Mouse (Mus musculus) liver, adult (tissue): ENCODE results near the gene Rpl32.

Experiments
- GATA4 ChIP-seq: IDR thresholded peaks from 2 replicates; pipeline ENCODE4 v1.6.1; 2014; ENCODE audit warnings: mild to moderate bottlenecking, low read length; ENCODE audit not compliant: insufficient replicate concordance

Rpl32 gene

DNA sequence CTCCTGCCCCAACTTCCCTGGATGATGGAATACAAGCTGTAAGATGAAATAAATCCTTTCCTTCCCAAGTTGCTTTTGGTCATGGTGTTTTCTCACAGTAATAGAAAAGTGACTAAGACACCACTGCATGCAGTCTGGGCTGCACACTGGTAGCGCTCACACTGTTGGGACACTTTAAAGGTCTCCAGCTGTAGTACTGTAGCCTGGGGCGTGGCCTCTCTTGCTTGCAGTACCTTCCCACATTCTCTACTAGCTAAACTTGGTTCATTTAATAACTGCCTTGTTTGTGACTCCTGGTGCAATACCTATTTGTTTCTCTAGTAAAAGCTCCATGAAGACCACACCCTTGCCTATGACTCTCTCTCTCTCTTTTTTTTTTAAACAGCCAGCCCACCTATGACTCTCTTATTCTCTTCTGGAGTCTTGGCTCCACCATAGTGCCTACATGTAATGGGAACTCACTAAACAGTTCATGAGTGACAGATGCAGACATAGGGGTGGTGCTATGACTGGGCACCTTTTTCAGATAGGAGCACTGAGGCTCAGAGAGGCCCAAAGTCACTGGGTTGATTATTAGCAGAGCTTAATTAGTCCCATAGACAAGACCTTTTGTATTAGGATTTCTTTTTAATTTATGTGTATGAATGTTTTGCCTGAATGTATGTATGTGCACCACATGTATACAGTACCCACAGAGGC lies 23.8 kb upstream of the Rpl32 start:
- no peak for TF ChIP-seq GATA4

DNA sequence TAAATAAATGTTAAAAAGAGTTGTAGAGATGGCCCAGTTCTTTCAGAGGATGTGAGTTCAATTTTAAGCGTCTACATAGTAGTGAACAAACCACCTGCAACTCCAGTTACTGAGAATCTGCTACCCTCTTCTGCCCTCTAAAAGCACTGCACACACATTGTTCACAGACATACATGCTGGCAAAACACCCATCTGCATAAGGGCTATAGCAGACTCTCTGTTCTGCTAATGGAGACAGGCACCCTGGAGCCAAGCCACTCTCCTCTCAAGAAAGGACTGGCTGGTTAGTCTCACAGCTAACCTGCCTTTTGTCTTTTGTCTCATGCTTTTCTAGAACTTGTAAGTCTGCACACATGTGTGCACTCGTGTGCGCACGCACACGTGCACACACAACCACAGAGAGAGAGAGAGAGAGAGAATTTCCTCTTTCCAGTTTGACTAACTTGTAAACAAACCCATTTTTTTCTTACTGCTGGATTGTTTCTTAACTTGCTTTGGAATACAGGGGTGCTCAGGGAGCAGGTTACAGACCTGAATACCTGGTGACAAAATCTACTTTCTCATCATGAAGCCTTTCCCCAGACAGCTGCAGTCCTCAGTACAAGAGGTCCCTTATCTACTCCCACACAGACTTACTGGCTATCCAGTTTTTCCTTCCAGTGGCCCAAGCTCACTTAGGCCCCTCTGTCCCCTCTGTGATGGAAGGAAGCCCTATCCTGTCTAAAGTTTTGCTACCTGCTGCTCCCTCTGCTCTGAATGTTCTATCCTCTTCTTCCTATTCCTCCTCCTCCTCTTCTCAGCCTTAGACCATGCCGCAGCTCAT lies 22.4 kb upstream of the Rpl32 start:
- TF ChIP-seq GATA4, result no peak

DNA sequence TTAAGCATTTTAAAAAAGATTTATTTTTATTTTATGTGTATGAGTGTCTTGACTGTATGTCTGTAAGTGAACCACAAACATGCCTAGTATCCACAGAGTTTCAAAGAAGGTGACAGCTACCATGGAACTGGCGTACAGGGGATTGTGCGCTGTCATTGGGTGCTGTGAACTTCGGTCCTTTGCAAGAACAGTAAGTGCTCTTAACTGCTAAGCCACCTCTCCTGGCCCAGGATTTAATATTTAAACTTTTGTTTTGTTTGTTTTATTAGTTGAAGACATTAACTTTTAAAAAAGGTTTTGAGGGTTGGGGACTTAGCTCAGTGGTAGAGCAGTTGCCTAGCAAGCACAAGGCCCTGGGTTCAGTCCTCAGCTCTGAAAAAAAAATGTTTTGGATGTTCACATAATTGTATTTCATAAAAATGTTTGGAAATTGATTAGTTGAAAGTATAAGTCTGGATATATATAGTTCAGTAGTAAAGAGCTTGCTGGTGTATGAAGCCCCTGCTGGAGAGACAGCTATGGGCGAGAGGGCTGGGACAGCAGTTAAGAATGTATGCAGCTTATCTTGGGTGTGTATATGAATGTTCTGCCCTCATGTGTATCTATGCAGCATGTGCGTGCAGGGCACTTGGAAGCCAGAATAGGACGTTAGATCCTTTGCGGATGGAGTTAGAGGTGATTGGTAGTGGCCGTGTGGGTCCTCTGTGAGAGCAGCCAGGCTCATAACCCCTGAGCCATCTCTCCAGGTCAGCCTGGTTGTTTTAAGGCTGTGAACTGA lies 12.9 kb upstream of the Rpl32 start:
- no peak for TF ChIP-seq GATA4

DNA sequence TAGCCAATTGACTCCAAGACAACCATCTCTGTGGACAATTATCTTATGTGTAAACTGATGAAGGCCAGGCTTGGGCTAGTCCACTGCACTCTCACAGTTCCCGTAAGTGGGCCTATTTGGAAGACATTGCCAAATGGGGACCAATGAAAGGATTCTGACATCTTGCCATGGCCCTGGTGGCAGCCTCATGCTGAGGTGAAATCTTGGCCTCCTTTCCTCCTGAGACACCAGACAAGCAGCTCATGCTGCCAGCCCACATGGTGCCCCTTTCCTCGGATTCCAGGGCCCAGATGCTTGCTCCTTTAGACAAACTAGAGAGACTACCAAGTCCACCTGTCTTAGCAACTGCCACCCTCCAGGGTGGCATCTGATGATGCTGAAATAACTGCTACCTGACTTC lies 9.6 kb upstream of the Rpl32 start:
- no peak for TF ChIP-seq GATA4

DNA sequence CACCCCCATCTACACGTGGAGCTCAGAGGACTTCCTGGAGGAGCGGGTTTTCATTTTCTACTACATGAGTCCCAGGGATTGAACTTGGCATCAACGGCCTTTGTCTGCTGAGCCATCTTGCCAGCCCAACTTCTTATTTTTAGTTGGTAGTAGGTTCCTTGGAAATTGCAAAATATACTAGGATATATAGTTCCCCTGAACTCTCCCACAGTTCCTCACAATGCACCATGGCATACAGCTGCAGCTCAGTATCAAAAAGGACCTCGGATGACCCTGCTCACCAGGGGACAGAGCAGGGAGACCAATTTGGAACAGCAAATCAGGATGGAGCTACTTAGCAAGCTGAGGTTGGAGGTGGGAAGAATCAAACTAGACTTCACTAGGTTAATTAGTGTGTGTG lies 6.5 kb upstream of the Rpl32 start:
- TF ChIP-seq GATA4, result no peak

DNA sequence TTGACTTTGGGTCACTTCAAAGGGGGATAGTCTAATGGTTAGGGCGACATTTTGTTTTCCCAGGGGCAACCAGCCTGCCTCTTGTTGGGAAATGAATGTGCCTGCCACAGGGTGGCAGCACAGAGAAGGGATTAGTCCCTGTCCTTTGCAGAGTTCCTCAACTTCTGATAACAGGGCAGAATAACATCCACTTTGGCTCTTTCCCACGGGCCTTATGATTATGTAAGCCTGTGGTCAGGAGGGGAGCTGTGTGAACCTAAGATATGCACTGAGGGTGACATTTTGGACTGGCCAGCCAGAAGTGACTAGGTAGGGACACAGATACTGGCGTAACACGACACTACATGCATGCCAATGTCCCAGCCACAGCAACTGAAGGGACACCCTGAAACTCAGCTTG lies 5.6 kb upstream of the Rpl32 start:
- TF ChIP-seq GATA4, result peak; percentile 29; the same call in 1 of the 2 replicates

DNA sequence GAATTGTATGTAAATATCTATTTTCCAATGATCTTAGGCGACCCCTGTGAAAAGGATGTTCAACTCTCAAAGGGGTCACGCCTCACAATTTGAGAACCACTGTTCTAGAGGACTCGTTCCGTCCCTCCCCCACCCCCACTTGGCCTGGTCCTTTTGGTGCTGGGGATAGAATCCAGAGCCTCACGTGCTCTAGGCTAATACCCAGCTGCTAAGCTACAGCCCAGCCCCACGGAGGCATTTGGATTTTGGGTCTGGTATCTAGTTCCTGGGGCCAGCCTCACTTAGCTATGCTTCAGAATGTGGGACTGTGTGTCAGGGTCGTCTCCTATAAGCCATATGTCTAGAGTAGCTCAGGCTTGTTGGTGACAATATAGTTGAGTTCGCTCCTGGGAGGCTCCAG lies 3.1 kb upstream of the Rpl32 start:
- no peak for TF ChIP-seq GATA4

DNA sequence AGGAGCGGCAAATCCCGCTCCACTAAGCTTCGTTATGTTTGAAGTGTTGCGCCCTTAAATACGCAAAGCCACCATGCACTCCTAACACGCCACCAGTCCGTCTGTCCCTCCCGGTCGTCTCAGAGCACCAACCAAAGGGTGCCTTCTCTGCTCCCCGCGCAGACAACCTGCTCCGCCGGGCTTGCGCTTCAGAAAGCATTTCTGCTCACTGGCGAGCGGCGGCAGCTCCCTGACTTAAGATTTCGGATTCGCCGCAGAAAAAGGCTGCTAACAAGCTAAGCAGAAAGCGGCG lies 405 bp downstream of the Rpl32 start:
- no peak for TF ChIP-seq GATA4

DNA sequence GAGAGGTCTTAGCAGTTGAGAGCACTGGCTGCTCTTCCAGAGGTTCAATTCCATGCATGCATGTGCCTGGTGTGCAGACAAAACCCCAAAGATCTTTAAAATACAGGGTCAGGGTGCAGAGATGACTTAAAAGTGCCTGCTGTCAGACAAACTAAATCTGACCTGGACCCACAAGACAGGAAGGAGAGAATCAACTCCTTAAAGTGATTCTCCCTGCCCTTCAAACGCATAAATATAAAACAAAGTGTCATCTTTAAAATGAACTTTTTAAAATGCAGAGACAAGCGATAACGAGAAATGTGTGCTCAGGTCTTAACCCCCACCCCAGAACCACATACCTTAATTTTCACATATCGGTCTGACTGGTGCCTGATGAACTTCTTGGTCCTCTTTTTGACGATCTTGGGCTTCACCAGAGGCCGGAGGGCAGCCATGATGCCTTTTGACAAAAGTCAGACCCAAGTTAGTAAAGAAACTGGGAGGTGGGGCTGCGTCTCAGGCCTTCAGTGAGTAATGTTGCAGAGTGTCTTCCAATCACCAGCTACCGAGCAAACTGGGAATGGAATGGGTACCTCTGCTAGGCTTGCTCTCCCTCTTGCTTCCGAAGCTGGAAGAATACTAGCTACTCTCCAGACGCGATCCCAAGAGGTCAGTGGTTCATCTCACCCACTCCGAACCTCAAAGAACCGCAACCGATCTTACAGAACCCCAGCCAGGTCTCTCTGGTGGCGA lies 917 bp downstream of the Rpl32 start:
- TF ChIP-seq GATA4, result no peak

DNA sequence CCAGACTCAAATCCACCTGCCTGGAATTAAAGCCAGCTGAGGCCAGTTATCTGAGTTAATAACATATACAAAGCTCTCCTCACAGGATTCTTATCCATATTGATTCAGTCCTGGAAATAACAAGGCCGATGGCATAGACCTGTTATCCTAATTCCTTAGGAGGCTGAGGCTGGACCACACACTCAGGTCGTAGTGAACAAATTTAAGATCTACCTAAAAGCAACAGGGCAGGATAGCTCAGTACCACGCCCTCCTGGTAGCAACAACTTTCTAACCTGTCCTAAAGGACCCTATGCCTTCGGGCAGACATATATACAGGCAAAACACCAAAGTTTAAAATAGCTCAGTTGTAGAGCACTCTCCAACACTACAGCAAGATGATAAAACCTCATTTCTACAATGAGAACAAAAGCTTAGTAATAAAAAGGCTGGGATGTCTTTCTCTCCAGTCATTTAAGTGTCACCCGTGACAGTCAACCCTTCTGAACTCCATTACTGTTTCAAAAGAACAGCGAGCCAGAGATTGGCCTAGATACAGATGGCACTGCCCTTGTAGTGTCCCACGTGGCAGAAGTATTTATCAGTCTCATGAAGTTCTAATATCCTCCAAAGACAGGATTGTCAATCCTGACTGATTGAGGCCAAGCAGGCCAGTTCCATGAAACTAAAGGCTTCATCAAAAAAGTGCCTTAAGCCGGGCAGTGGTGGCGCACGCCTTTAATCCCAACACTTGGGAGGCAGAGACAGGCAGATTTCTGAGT lies 3.9 kb downstream of the Rpl32 start:
- no peak for TF ChIP-seq GATA4

DNA sequence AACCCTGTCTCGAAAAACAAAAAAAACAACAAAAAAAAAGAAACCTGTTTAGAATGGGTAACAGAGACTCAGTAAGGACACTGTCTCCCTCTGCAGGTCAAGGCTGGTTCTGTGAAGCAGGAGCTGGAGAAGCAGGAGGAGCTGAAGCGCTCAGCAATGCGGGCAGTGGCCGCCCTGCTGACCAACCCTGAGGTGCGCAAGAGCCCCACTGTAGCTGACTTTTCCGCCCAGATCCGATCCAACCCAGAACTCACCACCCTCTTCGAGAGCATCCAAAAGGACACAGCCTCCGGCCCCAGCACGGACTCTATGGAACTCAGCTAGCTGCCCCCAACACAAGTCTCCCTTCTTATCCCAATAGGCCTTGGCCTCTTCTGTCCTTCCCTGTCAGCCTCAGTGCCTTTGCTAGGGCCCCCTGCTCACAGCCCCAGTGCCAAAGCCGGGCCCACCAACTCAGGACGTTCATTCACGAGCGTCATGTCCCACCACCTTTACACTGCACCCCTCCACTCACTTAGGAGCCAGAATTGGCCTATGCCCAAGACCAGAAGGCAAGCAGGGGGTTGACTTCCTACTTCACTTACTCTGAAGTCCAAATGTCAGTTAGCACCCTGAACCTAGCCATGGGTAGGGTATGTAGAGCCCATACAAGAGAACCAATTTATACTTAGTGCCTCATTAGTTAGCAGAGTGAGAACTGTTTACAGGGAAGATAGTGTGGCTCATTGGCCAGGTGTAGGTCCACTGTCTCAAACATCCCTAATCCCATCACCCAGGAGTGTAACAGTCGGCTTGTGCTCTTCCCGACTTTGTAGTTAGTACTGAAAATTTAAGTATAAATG lies 4.8 kb downstream of the Rpl32 start:
- no peak for TF ChIP-seq GATA4

DNA sequence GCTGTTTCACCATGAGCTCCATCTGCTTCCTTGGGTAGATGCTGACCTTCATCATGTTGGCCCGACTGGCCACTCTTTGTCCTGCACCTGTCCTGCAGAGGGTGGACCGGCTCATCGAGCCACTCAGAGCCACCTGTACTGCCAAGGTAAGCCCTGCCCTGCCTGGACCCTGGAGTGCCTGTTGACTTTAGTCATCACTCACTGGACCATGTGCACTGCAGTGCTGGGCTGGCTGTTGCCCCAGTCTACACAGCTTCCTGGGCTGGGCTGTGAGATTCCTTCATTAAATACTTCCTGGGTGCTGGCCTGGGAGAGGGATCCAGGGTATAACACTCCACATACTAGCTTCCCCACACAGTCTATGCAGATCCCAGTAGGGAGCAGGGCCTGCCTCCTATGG lies 6.7 kb downstream of the Rpl32 start:
- TF ChIP-seq GATA4, result no peak

DNA sequence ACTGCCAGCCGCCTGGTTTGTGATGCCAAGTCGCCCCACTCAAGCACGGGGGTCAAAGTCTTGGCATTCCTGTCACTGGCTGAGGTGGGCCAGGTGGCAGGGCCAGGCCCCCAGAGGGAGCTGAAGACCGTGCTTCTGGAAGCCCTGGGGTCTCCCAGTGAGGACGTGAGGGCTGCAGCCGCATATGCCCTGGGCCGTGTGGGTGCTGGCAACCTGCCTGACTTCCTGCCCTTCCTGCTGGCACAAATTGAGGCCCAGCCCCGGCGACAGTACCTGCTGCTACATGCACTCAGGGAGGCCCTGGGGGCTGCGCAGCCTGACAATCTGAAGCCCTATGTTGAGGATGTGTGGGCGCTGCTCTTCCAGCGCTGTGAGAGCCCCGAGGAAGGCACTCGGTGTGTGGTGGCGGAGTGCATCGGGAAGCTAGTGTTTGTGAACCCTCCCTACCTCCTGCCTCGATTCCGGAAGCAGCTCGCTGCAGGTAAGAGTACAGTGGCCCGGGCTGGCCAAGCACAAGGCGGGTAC lies 15.8 kb downstream of the Rpl32 start:
- no peak for TF ChIP-seq GATA4

DNA sequence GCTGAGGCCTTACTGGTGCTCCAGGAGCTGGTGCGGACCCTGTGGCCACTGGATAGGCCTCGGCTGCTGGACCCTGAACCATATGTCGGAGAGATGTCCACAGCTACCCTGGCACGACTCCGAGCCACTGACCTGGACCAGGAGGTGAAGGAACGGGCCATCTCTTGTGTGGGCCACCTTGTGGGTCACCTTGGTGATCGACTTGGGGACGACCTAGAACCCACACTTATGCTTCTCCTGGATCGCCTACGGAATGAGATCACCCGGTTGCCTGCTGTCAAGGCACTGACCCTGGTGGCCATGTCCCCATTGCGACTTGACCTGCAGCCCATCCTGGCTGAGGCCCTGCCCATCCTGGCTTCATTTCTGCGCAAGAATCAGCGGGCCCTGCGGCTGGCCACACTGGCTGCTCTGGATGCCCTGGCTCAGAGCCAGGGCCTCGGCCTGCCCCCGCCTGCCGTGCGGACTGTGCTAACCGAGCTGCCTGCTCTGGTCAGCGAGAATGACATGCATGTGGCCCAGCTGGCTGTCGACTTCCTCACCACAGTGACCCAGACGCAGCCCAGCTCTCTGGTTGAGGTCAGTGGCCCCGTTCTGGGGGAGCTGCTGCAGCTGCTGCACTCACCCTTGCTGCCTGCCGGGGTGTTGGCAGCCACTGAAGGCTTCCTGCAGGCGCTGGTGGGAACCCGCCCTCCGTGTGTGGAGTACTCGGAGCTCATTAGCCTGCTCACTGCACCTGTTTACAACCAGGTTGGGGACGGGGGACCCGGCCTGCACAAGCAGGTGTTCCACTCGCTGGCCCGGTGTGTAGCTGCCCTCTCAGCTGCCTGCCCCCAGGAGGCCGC lies 16.5 kb downstream of the Rpl32 start:
- no peak for TF ChIP-seq GATA4
